1 mouse cellular context compared by ENCODE assay signal in the genomic region with DNA sequence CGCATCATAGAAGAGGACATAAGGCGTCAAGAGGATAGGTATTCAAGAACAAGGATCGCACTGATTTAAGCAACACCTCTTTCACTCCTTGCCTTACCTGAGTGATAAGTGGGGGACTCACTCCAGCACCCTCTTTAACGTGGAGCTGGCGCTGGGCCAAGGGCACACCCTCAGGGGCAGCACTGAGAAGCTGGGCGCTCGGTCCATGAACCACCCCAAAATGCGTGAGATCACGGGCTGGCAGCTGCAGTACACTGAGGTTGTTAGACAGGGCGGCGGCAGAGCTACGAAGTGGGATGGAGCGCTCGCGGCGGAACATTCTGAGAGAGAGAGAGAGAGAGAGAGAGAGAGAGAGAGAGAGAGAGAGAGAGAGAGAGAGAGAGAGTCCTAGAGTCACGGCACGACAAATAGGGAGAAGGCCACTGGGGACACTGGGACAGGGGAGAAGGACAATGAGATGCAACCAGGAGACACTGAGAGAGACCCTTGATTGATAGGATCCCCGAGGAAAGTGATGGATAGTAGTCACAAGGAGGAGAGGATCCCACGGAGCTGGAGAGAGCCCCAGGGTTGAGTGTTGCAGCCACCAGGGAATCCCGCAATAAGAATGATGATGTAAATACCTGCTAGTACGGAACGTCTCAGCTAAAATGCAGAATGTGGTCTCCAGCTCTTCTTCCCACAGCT.
TF ChIP-seq lines count a peak whose summit lies in the region.

No protein-coding gene starts in this region.

TF ChIP-seq in C2C12, 6 proteins besides CTCF, POLR2A, EP300 and RAD21:
- TF ChIP-seq CEBPB (IDR thresholded peaks at IDR 0.05; ENCODE audit: low read depth) (no peak), USF1 (IDR thresholded peaks at IDR 0.05; ENCODE audit: low read depth) (no peak), MYOG (IDR thresholded peaks at IDR 0.05; ENCODE audit: control insufficient read depth, extremely low read depth, insufficient read length) (no peak)
